Mouse (Mus musculus) urinary bladder, postnatal 25 days (tissue): ENCODE data around the gene Cutc.

Source experiments
- DNase-seq: peaks from one replicate; pipeline ENCODE4 v3.0.0; 2022; ENCODE audit warnings: low spot score

Gene Cutc

GRCm38 (mm10) chr19:43795511-43795910, 42.7 kb downstream of the Cutc start:
- no peak for DNase-seq

- DNase-seq = no peak
Observed at GRCm38 (mm10) chr19:43797216-43797615, 44.4 kb downstream of the Cutc start.

GRCm38 (mm10) chr19:43801427-43802051, 48.7 kb downstream of the Cutc start:
- no peak for DNase-seq

- no peak for DNase-seq
Observed at GRCm38 (mm10) chr19:43803866-43804265, 51.1 kb downstream of the Cutc start.

GRCm38 (mm10) chr19:43809331-43809730, 56.5 kb downstream of the Cutc start:
- no peak for DNase-seq

GRCm38 (mm10) chr19:43811419-43811818, 58.6 kb downstream of the Cutc start:
- DNase-seq = no peak

GRCm38 (mm10) chr19:43813315-43813714, 60.5 kb downstream of the Cutc start:
- DNase-seq = no peak

GRCm38 (mm10) chr19:43815661-43816414, 63.0 kb downstream of the Cutc start:
- no peak for DNase-seq
